Mouse (Mus musculus): ENCODE data around the gene Krt77.

GRCm38 (mm10) chr15:101850694-101851093, 18.8 kb downstream of the Krt77 start, which contains the start of gene Krt1:
- no peak for TF ChIP-seq CTCF (IDR thresholded peaks at IDR 0.05; ENCODE audit: insufficient read depth, low read length)
- TF ChIP-seq POLR2A (IDR thresholded peaks at IDR 0.05; ENCODE audit: borderline replicate concordance, extremely low read depth, low read depth, low read length), result no peak
